Mouse (Mus musculus) limb, embryonic 10.5 days (tissue): ENCODE data around the gene Spdl1. TPM values are rescaled to one million over a fixed set of nuclear protein-coding genes. Genes with fewer than 3 reads are reported as not detected.

ENCODE experiments used
- DNase-seq: peaks from one replicate; pipeline ENCODE4 v3.0.0-alpha.2; 2017; ENCODE audit warnings: low spot score
- H3K27ac ChIP-seq: fragments of 300-500 bp; sonication (generic); 2 replicates; pipeline ENCODE4 v1.5.1; 2016; ENCODE audit warnings: mild to moderate bottlenecking
- H3K27me3 ChIP-seq: fragments of 300-500 bp; sonication (generic); 2 replicates; pipeline ENCODE4 v1.6.1; 2016; ENCODE audit warnings: low read depth, mild to moderate bottlenecking; ENCODE audit not compliant: poor library complexity, severe bottlenecking
- H3K36me3 ChIP-seq: fragments of 300-500 bp; sonication (generic); 2 replicates; pipeline ENCODE4 v1.6.1; 2016; ENCODE audit warnings: mild to moderate bottlenecking, moderate library complexity
- H3K4me1 ChIP-seq: fragments of 300-500 bp; sonication (generic); 2 replicates; pipeline ENCODE4 v1.6.1; 2016
- H3K4me3 ChIP-seq: fragments of 300-500 bp; sonication (generic); 2 replicates; pipeline ENCODE4 v1.5.1; 2016; ENCODE audit warnings: mild to moderate bottlenecking, moderate library complexity
- H3K9me3 ChIP-seq: fragments of 300-500 bp; sonication (generic); replicated peaks from 2 replicates; pipeline ENCODE4 v1.6.1; 2016; ENCODE audit warnings: mild to moderate bottlenecking
- WGBS: fragments of 180-500 bp; shearing (Covaris S2); methylation state at CpG from one replicate; pipeline ENCODE4 v1.1.7; 2016; 5-methylcytosine and 5-hydroxymethylcytosine counted together
- polyA plus RNA-seq: library from polyadenylated mRNA; unstranded; fragments of >200 nt; fragmentation: Nextera tagmentation; extraction: Ambion mirVana; gene quantifications from 2 replicates; pipeline ENCODE4 v1.2.1, GENCODE M21; 2016

The Spdl1 gene
- polyA plus RNA-seq, 1 experiment from 2014 or later = 33.9 TPM

- H3K4me3 ChIP-seq = no peak overlapping the region
- H3K27me3 ChIP-seq = no peaks in the 10 kb centered on the region
- H3K4me1 ChIP-seq = no peaks in the 10 kb centered on the region
- no peak for DNase-seq
- whole genome bisulfite sequencing = 94% methylated on average over 8 of the region's 8 CpGs
- no peaks in the 10 kb centered on the region for H3K9me3 ChIP-seq
- H3K36me3 ChIP-seq = no peaks in the 10 kb centered on the region
- no peak overlapping the region for H3K27ac ChIP-seq
Observed at GRCm38 (mm10) chr11:34769946-34770345, 63.5 kb downstream of the Spdl1 start.

- no peaks in the 10 kb centered on the region for H3K27me3 ChIP-seq
- H3K4me1 ChIP-seq = no peaks in the 10 kb centered on the region
- DNase-seq = no peak
- WGBS = 92% methylated on average over 2 of the region's 2 CpGs
- no peak overlapping the region for H3K27ac ChIP-seq
- no peaks in the 10 kb centered on the region for H3K9me3 ChIP-seq
- H3K36me3 ChIP-seq = no peaks in the 10 kb centered on the region
- H3K4me3 ChIP-seq = no peak overlapping the region
Observed at GRCm38 (mm10) chr11:34769396-34769795, 64.0 kb downstream of the Spdl1 start.

GRCm38 (mm10) chr11:34763739-34764361, 69.6 kb downstream of the Spdl1 start:
- no peak overlapping the region for H3K27ac ChIP-seq
- DNase-seq = no peak
- 87% methylated on average over 5 of the region's 5 CpGs for WGBS
- no peaks in the 10 kb centered on the region for H3K9me3 ChIP-seq
- H3K4me3 ChIP-seq = no peak overlapping the region
- H3K4me1 ChIP-seq = no peaks in the 10 kb centered on the region
- H3K36me3 ChIP-seq = no peaks in the 10 kb centered on the region
- no peaks in the 10 kb centered on the region for H3K27me3 ChIP-seq

GRCm38 (mm10) chr11:34762570-34763127, 70.8 kb downstream of the Spdl1 start:
- Histone ChIP-seq H3K27ac (no peak overlapping the region), H3K9me3 (no peaks in the 10 kb centered on the region), H3K4me1 (no peaks in the 10 kb centered on the region), H3K27me3 (no peaks in the 10 kb centered on the region), H3K36me3 (no peaks in the 10 kb centered on the region), H3K4me3 (no peak overlapping the region)
- 93% methylated on average over 5 of the region's 5 CpGs for WGBS
- DNase-seq = no peak

- Histone ChIP-seq H3K4me1 (no peaks in the 10 kb centered on the region), H3K36me3 (no peaks in the 10 kb centered on the region), H3K9me3 (no peaks in the 10 kb centered on the region), H3K27ac (no peak overlapping the region), H3K4me3 (no peak overlapping the region), H3K27me3 (no peaks in the 10 kb centered on the region)
- 91% methylated on average over 6 of the region's 6 CpGs for WGBS
- no peak for DNase-seq
Observed at GRCm38 (mm10) chr11:34762125-34762524, 71.3 kb downstream of the Spdl1 start.

- DNase-seq = no peak
- WGBS = 89% methylated on average over 4 of the region's 4 CpGs
- Histone ChIP-seq H3K36me3 (no peaks in the 10 kb centered on the region), H3K4me1 (no peaks in the 10 kb centered on the region), H3K27me3 (no peaks in the 10 kb centered on the region), H3K9me3 (no peaks in the 10 kb centered on the region), H3K27ac (no peak overlapping the region), H3K4me3 (no peak overlapping the region)
Observed at GRCm38 (mm10) chr11:34759582-34759981, 73.9 kb downstream of the Spdl1 start.

Other genes with a start within 250 kb of the Spdl1 start
- gene Dock2, start 49.7 kb downstream of the Spdl1 start, polyA plus RNA-seq = 0.55 and 0.60 TPM in 2 replicates